In genomic region chr1:105331605-105332004, GRCm38 (mm10) we compare ENCODE assay signal across 13 mouse cellular contexts. TPM values are rescaled to one million over a fixed set of nuclear protein-coding genes. Genes with fewer than 3 reads are reported as not detected.
"Had no signal": no experiment of that assay in that cellular context is flagged by ENCODE, and none has a peak within 500 bp of the region (broad histone marks: within the 10 kb centered on the region; RNA-seq: fewer than 3 reads in every experiment).

No protein-coding gene starts in this region.

- H3K36me3 ChIP-seq: liver, embryonic 13.5 days; stomach, embryonic 15.5 days had no signal

- H3K4me3 ChIP-seq: layer of hippocampus, adult 2 months; liver, embryonic 13.5 days; stomach, embryonic 15.5 days had no signal

- H3K9me3 ChIP-seq: liver, embryonic 13.5 days; stomach, embryonic 15.5 days had no signal

- H3K27ac ChIP-seq: kidney, postnatal 0 days; layer of hippocampus, adult 2 months; liver, embryonic 13.5 days; macrophage; stomach, embryonic 15.5 days had no signal

- H3K4me2 ChIP-seq: liver, embryonic 13.5 days; lung, embryonic 14.5 days; stomach, embryonic 15.5 days had no signal

- DNase-seq: layer of hippocampus, adult 9-11 months; liver, embryonic 13.5 days; lung, embryonic 14.5 days; right cerebral cortex, adult 18-20 months; right cerebral cortex, postnatal 14 days; right cerebral cortex, postnatal 4 days; thymus, postnatal 25 days had no signal

- H3K4me1 ChIP-seq: liver, embryonic 13.5 days; stomach, embryonic 15.5 days had no signal

- H3K27me3 ChIP-seq: liver, embryonic 13.5 days; stomach, embryonic 15.5 days had no signal

- H3K9ac ChIP-seq: liver, embryonic 13.5 days; lung, embryonic 14.5 days; stomach, embryonic 15.5 days had no signal

- ATAC-seq: intestine, postnatal 0 days; lung, postnatal 0 days had no signal

RNA-seq across cellular contexts. Expression of gene Rnf152, which starts 24.9 kb away (rescaled TPM):
- polyA plus RNA-seq: macrophage had no signal
